Mouse (Mus musculus) layer of hippocampus, postnatal 36 days (tissue): ENCODE data around the gene Abhd16b. TPM values are rescaled to one million over a fixed set of nuclear protein-coding genes. Genes with fewer than 3 reads are reported as not detected.
"Not testable (repeated sequence)": the region's sequence is repeated elsewhere in the genome, so short reads cannot be mapped to it uniquely, and the experiment has no call there.

ENCODE experiments used
- DNase-seq, 2 experiments: peaks; one replicate each; pipeline ENCODE4 v3.0.0; 2022
- total RNA-seq, 2 experiments: library from RNA; stranded (reverse); gene quantifications; 2 replicates each; pipeline ENCODE4 v1.2.3; 2021

Abhd16b gene
- total RNA-seq, 2 experiments from 2014 or later = not detected

DNA sequence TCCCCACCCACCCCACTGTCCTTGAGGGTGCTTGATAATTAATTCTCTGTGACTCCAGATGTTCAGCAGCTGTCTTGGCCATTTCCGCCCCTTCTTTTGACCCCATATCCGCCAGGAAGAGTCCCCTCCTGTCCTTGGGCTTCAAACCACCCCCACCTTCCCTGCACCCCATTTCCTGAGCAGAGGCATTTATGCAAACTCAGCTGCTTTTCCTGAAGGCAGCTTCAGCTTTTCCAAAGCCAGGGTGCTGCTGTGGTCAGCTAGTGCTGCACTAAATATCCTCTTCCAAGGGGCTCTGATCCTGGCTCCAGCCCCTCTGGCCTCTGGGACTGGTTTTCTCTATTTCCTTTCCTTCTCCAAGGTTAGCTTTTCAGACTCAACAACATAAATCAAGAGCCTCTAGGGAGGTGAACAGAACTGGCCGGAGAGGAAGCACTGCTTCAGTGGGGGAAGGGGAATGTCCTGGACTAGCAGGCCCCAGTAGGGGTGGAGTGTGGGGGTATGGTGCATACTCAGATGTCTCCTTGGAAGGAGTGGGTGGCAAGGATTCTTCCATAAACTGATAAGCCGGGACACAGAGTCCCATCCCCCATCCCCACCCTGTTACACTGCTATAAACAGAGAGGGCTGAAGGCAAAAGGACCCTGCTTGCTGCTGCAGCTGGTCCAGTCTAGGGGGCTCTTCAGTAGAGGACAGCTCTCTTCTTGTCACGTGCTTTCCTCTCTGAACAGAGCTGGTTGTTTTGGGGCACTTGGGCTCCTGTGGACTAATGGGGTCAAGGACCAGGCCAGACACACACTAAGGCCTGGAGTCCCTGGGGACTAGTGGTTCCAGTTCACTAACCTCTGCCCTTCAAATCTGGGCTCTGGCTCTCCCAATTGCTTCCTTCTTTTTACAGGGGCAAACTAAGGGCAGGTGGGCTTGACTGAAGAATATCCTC lies 5.4 kb upstream of the Abhd16b start:
- no peak for DNase-seq

DNA sequence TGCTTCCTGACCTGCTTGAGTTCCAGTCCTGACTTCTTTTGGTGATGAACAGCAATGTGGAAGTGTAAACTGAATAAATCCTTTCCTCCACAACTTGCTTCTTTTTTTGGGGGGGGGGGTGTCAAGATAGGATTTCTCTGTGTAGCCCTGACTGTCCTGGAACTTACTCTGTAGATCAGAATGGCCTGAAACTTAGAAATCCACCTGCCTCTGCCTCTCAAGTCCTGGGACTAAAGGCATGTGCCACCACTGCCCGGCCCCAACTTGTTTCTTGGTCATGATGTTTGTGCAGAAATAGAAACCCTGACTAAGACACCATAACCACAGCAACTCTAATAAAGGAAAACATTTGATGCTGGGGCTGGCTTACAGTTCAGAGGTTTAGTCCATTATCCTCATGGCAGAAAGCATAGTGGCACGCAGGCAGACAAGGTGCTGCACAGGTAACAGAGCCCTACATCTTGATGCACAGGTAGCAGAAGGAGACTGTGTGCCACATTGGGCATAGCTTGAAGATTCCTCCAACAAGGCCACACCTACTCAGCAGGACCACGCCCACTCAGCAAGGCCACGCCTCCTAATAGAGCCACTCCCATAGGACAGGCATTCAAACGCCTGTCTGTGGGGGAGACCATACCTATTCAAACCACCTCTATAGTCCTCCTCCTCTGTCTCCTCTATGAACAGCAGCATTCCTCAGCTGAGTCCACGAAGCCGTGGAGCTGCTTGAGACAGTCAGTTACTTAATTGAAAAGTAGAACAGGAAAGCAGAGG lies 1.4 kb upstream of the Abhd16b start:
- DNase-seq = no peak

DNA sequence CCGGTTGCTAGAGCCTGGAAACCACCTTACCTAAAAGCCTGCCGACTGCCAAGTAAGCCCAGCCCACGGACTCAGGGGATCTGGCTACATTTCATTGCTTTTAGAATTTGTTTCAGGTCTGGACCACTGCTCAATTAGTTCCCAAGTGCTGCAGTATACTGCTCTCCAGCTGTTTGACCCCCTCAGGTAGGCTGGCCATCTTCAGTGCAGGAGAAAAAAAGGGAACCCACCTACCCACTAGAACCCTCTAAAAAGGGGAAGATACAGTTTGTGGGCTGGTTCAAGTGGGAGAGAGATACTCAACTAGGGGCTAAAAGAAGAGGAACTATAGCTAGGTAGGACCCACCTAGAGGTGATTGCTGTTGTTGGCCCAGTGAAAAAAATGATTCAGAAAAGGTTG lies 800 bp upstream of the Abhd16b start:
- no peak for DNase-seq

DNA sequence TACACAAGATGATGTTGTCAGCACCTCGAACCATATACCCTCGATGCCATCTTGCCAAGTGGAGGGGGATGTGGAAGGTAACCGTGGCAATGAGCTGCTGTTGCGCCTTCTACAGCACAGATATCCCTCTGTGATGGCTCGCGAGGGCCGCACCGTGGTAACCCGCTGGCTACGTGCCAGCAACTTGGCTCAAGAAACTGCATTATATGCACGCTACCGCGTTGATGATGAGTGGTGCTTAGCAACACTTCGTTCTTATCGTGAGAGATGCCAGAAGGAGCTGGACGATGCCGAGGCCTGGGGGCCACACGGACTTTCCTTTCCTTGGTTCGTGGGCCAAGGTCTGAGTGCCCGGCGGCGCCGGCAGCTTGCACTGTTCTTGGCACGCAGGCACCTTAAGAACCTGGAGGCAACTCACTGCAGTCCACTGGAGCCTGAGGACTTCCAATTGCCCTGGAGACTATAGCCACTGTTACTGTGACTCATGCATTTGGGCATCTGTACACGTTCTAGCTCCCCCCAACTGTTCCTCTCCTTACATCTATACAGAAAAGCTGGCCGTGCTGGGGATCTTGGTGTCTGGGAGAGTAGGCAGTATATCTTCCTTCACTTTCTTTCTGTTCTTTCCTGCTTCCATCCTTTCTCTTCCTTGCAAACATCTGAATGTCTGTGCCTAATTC lies 1.4 kb downstream of the Abhd16b start:
- no peak for DNase-seq

DNA sequence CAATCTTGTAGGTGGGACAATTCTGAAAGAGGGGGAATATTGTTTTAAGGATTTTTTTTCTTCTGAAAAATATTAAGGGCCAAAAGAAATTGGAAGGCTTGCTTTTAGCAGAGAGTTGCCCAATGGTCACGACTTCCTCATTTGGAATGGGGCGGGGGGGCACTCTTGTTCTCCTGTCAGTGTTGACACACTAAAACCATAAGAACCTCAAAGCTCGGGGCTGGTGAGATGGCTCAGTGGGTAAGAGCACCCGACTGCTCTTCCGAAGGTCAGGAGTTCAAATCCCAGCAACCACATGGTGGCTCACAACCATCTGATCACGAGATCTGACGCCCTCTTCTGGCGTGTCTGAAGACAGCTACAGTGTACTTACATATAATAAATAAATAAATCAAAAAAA lies 2.8 kb downstream of the Abhd16b start:
- DNase-seq = not testable (repeated sequence)

DNA sequence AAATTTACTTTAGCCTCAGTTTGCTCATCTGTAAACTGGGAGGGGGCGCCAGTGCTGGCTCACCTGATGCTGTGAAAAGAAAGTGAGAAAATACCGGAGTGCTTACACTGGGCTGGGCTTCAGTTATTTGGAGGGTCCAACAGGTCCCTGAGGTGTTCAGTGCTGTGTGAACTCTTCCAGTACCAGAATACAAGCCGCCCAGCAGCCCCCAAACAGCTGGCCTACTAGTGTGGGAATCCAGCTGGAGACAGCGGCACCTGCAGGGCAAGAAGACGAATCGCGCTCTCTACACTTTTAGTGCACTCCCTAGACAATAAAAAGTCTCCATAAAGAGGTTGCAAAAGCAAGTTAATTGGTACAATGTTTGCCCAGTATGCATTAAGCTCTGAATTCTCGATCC lies 3.3 kb downstream of the Abhd16b start:
- peak; percentile 7 to 28 for DNase-seq

DNA sequence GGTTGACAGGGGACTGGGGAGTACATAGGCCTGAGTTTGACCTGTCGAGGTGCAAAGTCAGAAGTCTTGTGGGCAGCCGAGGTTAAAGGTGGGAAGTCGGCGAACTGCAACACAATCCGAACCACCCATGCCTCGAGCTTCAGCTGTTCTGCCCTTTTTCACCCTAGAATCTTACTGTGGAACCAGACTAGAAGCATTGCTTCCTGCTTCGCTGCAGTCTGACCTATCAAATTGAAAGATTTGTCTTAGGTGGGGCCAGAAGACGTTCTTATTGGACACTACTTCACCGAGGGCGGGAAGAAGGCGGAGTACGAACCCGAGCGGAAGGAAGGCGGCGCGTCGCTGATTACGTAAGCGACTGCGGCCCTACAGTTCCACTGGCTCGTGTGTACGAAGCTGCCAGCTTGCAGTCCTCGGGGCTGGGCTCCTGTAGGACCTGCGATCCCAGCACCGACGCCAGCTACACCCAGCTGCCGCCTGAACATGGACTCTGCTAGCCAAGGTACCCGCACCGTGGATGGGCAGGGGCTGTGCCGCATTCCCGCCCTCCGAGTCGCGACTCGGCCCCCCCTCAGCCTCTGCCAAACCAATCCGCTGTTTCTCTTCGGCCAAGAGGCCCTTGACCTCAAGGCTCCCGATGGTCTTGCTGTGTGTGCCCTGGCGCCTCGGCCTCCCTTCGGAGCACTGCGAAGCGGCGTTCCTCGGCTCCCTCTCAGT lies 4.0 kb downstream of the Abhd16b start, which contains the start of gene Tpd52l2:
Tpd52l2 (plus strand) TSS at position 312 of the 717 bp plus-strand sequence.
- DNase-seq = peak; percentile 84 to 88

DNA sequence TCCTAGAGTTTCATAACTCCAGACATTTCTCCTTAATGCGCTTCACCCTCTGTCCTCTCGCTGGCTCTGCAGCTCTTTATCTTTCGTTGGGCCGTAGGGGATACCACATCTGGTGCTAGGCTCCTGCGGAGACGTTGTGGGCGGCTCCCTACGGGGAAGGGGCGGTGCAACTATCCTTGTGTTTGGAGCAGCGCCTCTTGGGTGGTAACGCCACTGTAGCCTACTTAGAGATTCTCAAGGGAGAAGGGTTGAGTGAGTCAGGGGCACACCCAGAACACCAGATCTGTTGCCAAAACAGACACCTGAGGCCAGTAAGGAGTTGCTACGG lies 4.5 kb downstream of the Abhd16b start:
- peak; percentile 9 to 24 for DNase-seq

DNA sequence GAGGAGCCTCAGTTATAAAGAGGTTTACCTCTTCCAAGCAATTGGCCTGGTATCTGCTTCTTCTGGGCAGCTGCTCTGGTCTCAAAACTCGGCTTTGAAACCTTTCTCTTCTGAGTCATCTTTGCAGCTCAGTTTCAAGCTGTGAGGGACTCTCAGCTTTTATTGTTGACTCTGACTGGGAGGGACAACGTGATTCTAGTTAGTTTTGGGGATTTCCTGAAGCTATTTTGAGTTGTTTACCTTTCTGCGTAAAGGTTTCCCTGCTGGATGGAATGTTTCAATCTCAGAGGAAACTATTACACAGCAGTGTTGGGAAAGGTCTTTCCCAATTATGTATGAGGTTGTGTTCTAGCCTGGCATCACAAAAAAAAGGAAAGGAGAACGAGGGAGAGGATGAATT lies 5.6 kb downstream of the Abhd16b start:
- no peak for DNase-seq

DNA sequence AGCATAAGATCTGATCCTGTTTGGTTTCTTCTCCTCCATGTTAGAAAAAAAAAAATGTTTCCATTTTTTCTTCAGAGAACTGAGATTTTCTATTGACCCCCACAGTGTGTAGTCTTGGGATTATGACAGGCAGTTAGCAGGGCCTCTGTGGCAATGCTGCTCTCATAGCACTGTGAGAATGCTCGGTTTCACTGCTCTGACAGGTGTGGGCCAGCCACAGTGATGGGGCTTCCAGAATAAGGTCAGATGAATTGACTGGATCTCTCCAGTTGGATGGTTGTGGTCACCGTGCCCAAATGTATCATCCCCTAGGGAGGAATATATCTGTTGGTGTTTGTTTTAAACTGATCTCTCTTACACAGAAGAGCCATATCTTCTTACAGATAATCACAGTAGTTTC lies 16.2 kb downstream of the Abhd16b start:
- DNase-seq = no peak

DNA sequence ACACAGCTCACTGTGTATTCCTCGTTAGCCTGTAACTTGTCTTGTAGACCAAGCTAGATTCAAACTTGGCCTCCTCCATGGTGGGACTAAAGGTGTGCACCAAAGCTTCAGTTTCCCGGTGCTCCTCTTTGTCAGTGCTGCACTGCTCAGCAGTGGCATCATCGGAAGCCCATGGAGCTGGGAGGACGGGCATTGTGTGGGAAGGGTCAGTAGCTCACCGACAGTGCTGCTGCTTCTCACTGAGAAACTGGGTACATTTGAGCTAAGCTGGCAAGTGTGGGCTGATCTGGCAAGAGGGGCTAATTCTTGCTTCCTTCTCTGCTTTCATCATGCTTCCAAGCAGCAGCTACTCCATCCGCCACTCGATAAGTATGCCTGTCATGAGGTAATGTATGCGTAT lies 18.2 kb downstream of the Abhd16b start:
- no peak for DNase-seq

DNA sequence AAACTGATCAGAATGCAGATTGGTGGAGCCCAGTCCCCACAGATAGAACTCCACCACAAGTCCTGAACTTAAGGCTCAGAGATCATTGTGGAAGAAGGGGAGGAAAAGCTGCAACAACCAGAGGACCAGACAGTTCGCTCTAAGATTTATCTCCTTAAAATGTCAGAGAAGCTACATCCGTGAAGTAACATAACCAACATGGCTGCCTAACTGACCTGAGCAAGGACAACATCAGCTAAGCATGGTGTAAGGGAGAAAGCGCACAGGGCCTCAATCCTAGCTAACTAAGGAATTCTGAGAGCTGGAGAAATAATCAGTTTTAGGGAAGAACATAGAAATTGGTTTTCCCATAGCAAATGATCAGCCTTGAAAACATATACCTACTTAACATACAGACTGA lies 26.2 kb downstream of the Abhd16b start:
- no peak for DNase-seq

DNA sequence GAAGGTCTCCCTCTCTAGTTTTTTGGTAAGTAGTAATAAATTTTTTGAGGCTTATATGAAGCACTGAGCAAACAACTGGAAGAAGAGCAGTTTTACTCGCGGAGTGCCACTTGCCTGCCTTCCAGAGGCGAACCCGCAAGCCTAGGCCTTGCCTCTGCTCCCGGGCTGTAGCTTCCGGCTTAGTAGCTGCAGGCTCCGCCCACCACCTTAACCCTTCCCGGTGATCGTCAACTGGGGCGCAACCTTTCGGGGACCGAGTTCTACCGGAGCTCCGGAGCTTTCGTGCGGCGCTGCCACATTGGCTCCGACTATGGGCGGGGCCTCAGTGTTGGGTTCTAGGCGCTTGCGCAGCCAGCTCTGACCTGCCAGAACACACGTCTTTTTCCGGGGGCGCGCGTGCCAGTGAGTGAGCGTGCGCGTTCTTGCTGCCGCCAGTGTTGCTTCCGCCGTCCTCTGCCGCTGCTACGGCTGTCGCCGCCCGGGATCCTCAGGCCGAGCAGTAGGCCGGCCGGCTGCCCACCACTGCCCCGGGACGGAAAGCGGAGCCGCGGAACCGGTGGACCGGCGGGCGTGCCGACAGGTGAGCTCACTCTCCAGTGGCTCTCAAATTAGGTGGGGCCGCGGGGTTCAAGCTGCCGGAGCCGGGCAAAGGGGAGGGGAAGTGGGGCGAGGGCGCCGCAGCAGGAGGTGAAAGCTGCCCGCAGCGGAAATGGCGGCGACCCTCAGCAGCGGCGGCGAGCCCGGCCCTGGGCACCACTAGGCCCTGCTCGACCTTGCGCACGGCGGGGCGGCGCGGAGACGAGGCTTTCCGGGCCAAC lies 27.3 kb downstream of the Abhd16b start, which contains the start of gene Dnajc5:
Dnajc5 (plus strand) TSS at position 368 of the 818 bp plus-strand sequence.
- peak; percentile 97 to 98 for DNase-seq

DNA sequence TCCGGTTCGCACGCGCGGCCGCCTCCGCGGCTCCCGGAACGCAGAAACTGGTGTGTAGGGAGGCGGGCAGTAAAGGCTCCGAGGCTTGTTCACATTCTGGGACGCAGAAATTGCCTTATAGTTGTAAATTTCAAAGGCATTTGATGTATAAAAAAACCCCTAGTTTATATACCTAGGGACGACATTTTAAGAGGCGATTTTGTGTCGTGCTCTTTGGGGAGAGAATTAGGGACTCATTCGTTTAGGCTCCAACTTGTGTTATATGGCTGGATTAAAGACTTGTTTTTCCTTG lies 27.9 kb downstream of the Abhd16b start:
- DNase-seq = no peak

DNA sequence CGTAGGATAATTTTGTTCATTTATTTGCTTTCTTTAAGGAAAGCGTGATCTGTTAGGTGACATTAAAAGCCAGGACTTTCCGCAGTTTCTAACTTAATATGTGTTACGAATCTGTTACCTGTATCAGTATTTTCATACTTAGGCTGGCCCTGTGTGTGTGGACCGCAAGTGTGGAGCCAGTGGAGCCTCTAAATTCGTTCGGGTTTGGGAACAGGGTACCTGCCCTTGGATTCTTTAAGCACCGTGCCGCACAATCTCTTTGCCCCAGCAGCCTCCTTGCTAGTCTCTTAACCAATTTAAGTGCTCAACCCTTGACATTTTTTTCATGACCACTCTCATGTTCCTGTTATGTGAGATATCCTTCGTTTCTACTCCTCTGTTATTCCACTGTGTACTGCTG lies 28.5 kb downstream of the Abhd16b start:
- DNase-seq = no peak

DNA sequence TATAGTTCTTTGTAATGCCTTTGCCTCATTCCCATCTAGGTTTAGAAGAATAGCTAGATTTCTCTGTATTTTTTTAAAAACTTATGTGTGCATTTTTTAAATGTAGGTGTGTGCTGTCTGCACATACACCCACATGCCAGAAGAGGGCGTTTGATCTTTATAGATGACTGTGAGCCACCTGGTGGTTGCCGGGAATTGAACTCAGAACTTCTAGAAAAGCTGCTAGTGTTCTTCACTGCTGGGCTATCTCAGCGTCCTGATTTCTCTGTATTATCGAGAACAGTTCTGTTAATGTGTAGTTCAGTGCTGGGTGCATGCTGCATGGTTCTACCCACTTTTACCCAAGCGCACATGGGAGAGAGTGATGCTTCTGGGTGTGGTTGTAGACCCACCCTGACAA lies 29.8 kb downstream of the Abhd16b start:
- peak in 1 of 2 experiments; percentile 9 for DNase-seq

DNA sequence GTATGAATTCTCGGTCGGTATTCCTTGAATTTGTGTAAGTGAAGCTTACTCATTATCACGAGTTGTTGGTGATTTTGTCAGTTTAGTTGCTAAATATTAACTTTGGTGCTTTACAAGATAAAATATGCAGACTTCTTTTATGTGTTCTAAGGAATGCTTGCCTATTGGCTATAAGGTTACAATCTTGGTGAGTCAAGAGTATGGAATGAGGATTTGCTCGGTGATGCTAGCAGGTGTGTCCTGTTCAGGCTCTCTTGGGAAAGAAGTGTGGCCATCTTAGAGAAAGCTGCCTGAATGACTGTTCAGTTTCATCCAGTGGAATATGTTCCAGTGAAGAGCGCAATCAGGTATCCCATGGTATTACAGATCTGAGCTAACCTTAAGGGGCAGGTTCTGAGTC lies 32.5 kb downstream of the Abhd16b start:
- no peak for DNase-seq

DNA sequence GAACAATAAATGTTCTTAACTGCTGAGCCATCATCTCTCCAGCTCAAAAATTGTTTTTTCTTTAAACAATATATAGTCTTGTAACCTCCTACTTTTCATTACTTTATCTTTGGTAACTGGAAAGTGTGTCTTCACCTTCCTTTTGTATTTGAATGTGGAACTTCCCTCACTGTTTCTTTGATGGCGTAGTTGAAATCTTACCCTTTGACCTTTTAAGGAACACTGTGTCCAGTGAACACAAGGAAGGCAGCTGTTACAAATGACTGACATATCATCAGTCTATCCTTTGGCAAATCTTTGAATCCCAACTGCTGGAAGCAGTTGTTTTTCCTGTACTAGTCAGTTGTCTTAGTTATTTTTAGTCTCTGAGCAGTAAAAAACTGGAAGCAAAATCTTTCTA lies 36.1 kb downstream of the Abhd16b start:
- DNase-seq = no peak

DNA sequence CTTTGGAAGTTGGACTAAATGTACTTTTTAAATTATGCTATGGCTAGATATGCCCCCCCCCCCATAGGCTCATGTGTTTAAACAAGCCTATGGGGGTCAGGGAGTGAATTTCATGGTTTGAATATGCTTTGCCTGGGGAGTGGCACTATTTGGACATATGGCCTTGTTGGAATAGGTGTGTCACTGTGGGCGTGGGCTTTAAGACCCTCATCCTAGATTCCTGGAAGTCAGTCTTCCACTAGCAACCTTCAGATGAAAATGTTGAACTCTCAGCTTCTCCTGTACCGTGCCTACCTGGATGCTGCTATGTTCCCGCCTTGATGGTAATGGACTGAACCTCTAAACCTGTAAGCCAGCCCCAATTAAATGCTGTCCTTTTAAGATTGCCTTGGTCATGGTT lies 39.6 kb downstream of the Abhd16b start:
- DNase-seq = no peak

DNA sequence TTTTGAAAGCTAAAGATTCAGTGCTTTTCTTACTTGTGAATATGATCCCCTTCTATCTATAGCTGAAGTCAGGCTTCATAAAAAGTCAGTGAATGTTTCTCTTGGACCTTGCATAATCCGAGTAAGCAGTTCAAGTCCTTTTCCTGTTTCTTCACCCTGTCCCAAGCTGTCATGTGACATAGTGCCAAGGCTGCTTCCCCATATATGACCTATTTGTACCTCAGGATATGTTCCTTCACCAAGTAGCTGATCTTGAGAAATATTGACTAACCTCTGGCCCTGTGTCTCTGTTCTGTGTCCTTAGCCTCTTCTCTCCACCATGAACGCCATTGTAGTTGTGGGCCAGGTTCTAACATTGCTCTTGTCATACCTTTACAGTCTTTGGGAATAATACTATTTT lies 43.4 kb downstream of the Abhd16b start:
- no peak for DNase-seq

DNA sequence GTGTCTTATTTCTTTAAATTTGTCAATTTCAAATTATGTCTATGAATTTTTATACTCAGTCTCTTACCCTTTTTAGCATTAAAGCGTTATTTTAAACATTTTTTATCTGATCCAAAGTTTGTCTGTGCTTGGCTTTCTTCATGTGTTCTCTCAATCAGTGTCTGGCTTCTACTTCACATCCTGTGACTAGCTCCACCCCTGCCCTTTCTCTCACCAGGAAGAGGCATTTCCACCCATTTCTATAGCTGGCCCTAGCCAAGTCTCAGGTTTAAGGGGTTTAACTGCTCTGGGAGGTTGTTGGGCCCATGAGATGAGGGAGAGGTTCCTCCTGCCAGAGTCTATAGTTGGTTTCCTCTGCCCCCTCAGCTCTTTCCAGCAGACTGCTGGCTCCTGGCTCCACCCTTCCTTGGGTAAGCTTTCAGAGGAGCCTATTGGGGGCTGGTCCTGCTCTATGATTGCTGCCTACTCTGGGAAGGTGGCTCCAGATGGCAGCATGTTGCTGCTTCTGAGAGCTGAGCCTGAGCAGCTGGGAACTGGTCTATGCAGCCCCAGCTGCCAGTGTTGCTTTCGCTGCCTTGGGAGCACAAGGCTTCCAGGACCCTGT lies 44.5 kb downstream of the Abhd16b start:
- DNase-seq = peak; percentile 33 to 54
